Mouse (Mus musculus): Measurements from ENCODE around the gene Magi3. TPM values are rescaled to one million over a fixed set of nuclear protein-coding genes. Genes with fewer than 3 reads are reported as not detected.

The Magi3 gene
- polyA plus RNA-seq, 1 experiment from 2014 or later = 4.1 TPM

GRCm38 (mm10) chr3:104226731-104227130 is 6.6 kb upstream of the Magi3 start:
- no peak overlapping the region for H3K27ac ChIP-seq (ENCODE audit: low read depth, low read length)
- whole genome bisulfite sequencing = 28% methylated on average over 7 of the region's 7 CpGs

GRCm38 (mm10) chr3:104221156-104221555 is 982 bp upstream of the Magi3 start:
- no peaks in the 10 kb centered on the region for H3K27me3 ChIP-seq (replicated peaks; ENCODE audit: control insufficient read depth, insufficient read depth, low read length)
- H3K36me3 ChIP-seq (ENCODE audit: control insufficient read depth, insufficient read depth, low read length) = no peaks in the 10 kb centered on the region
- ATAC-seq (replicated peaks; ENCODE audit: low FRiP score) (no peak), DNase-seq (ENCODE audit: low spot score) (no peak)
- peak overlapping the region; percentile 52; the same call in 1 of the 2 replicates for H3K27ac ChIP-seq (ENCODE audit: low read depth, low read length)
- peak overlapping the region; percentile 62 for H3K9ac ChIP-seq (ENCODE audit: low read depth, low read length)
- no peaks in the 10 kb centered on the region for H3K9me3 ChIP-seq (ENCODE audit: control insufficient read depth, low read length)
- peak overlapping the region; percentile 88 for H3K4me2 ChIP-seq
- H3K4me3 ChIP-seq (ENCODE audit: low read depth, low read length) = peak overlapping the region; percentile 76
- peaks cover 13% of the 10 kb centered on the region for H3K4me1 ChIP-seq (replicated peaks; ENCODE audit: control insufficient read depth, insufficient read depth, low read length)
- WGBS = 10% methylated on average over 11 of the region's 11 CpGs

More at GRCm38 (mm10) chr3:104226731-104227130, 6.6 kb upstream of the Magi3 start:
- Histone ChIP-seq H3K9ac (ENCODE audit: low read depth, low read length) (no peak overlapping the region), H3K36me3 (ENCODE audit: control insufficient read depth, insufficient read depth, low read length) (no peaks in the 10 kb centered on the region), H3K4me3 (ENCODE audit: low read depth, low read length) (no peak overlapping the region), H3K4me2 (no peak overlapping the region), H3K27me3 (replicated peaks; ENCODE audit: control insufficient read depth, insufficient read depth, low read length) (no peaks in the 10 kb centered on the region), H3K4me1 (replicated peaks; ENCODE audit: control insufficient read depth, insufficient read depth, low read length) (no peaks in the 10 kb centered on the region), H3K9me3 (ENCODE audit: control insufficient read depth, low read length) (no peaks in the 10 kb centered on the region)
- DNase-seq (ENCODE audit: low spot score) (no peak), ATAC-seq (replicated peaks; ENCODE audit: low FRiP score) (no peak)

GRCm38 (mm10) chr3:104219531-104220294 is 461 bp downstream of the Magi3 start:
- Histone ChIP-seq H3K4me2 (peak overlapping the region; percentile 84), H3K36me3 (ENCODE audit: control insufficient read depth, insufficient read depth, low read length) (no peaks in the 10 kb centered on the region), H3K9me3 (ENCODE audit: control insufficient read depth, low read length) (no peaks in the 10 kb centered on the region), H3K4me1 (replicated peaks; ENCODE audit: control insufficient read depth, insufficient read depth, low read length) (peaks cover 13% of the 10 kb centered on the region), H3K27me3 (replicated peaks; ENCODE audit: control insufficient read depth, insufficient read depth, low read length) (no peaks in the 10 kb centered on the region), H3K27ac (ENCODE audit: low read depth, low read length) (peak overlapping the region; percentile 94), H3K9ac (ENCODE audit: low read depth, low read length) (peak overlapping the region; percentile 82), H3K4me3 (ENCODE audit: low read depth, low read length) (peak overlapping the region; percentile 76)
- peak; percentile 8 for ATAC-seq (replicated peaks; ENCODE audit: low FRiP score)
- 0% methylated on average over 103 of the region's 107 CpGs for WGBS
- DNase-seq (ENCODE audit: low spot score) = peak; percentile 67

GRCm38 (mm10) chr3:104218926-104219325 is 1.2 kb downstream of the Magi3 start:
- WGBS = 2% methylated on average over 15 of the region's 15 CpGs
- no peak for ATAC-seq (replicated peaks; ENCODE audit: low FRiP score)
- peaks cover 13% of the 10 kb centered on the region for H3K4me1 ChIP-seq (replicated peaks; ENCODE audit: control insufficient read depth, insufficient read depth, low read length)
- H3K27ac ChIP-seq (ENCODE audit: low read depth, low read length) = no peak overlapping the region
- no peaks in the 10 kb centered on the region for H3K36me3 ChIP-seq (ENCODE audit: control insufficient read depth, insufficient read depth, low read length)
- H3K4me2 ChIP-seq = peak overlapping the region; percentile 84
- no peaks in the 10 kb centered on the region for H3K9me3 ChIP-seq (ENCODE audit: control insufficient read depth, low read length)
- no peaks in the 10 kb centered on the region for H3K27me3 ChIP-seq (replicated peaks; ENCODE audit: control insufficient read depth, insufficient read depth, low read length)
- peak overlapping the region; percentile 76 for H3K4me3 ChIP-seq (ENCODE audit: low read depth, low read length)
- peak; percentile 54 for DNase-seq (ENCODE audit: low spot score)
- H3K9ac ChIP-seq (ENCODE audit: low read depth, low read length) = peak overlapping the region; percentile 82

- Histone ChIP-seq H3K36me3 (ENCODE audit: control insufficient read depth, insufficient read depth, low read length) (no peaks in the 10 kb centered on the region), H3K4me2 (no peak overlapping the region), H3K4me3 (ENCODE audit: low read depth, low read length) (no peak overlapping the region), H3K27me3 (replicated peaks; ENCODE audit: control insufficient read depth, insufficient read depth, low read length) (no peaks in the 10 kb centered on the region), H3K9me3 (ENCODE audit: control insufficient read depth, low read length) (no peaks in the 10 kb centered on the region), H3K4me1 (replicated peaks; ENCODE audit: control insufficient read depth, insufficient read depth, low read length) (no peaks in the 10 kb centered on the region), H3K27ac (ENCODE audit: low read depth, low read length) (no peak overlapping the region; the same call in 1 of the 2 replicates), H3K9ac (ENCODE audit: low read depth, low read length) (no peak overlapping the region)
- DNase-seq (ENCODE audit: low spot score) (no peak), ATAC-seq (replicated peaks; ENCODE audit: low FRiP score) (no peak)
- WGBS = 59% methylated on average over 2 of the region's 2 CpGs
These were observed 30.4 kb downstream of the Magi3 start for GRCm38 (mm10) chr3:104189823-104190222.

GRCm38 (mm10) chr3:104189234-104189633 is 30.9 kb downstream of the Magi3 start:
- 84% methylated on average over 1 of the region's 1 CpGs for WGBS
- Histone ChIP-seq H3K27ac (ENCODE audit: low read depth, low read length) (no peak overlapping the region), H3K4me1 (replicated peaks; ENCODE audit: control insufficient read depth, insufficient read depth, low read length) (no peaks in the 10 kb centered on the region), H3K9ac (ENCODE audit: low read depth, low read length) (no peak overlapping the region), H3K27me3 (replicated peaks; ENCODE audit: control insufficient read depth, insufficient read depth, low read length) (no peaks in the 10 kb centered on the region), H3K4me2 (no peak overlapping the region), H3K4me3 (ENCODE audit: low read depth, low read length) (no peak overlapping the region), H3K36me3 (ENCODE audit: control insufficient read depth, insufficient read depth, low read length) (no peaks in the 10 kb centered on the region), H3K9me3 (ENCODE audit: control insufficient read depth, low read length) (no peaks in the 10 kb centered on the region)
- ATAC-seq (replicated peaks; ENCODE audit: low FRiP score) (no peak), DNase-seq (ENCODE audit: low spot score) (no peak)

- no peak for DNase-seq (ENCODE audit: low spot score)
- H3K4me2 ChIP-seq = no peak overlapping the region
- no peak overlapping the region for H3K27ac ChIP-seq (ENCODE audit: low read depth, low read length)
- 60% methylated on average over 2 of the region's 2 CpGs for WGBS
- no peak for ATAC-seq (replicated peaks; ENCODE audit: low FRiP score)
- H3K9me3 ChIP-seq (ENCODE audit: control insufficient read depth, low read length) = no peaks in the 10 kb centered on the region
- H3K9ac ChIP-seq (ENCODE audit: low read depth, low read length) = no peak overlapping the region
- H3K4me1 ChIP-seq (replicated peaks; ENCODE audit: control insufficient read depth, insufficient read depth, low read length) = no peaks in the 10 kb centered on the region
- H3K4me3 ChIP-seq (ENCODE audit: low read depth, low read length) = no peak overlapping the region
- H3K27me3 ChIP-seq (replicated peaks; ENCODE audit: control insufficient read depth, insufficient read depth, low read length) = no peaks in the 10 kb centered on the region
- H3K36me3 ChIP-seq (ENCODE audit: control insufficient read depth, insufficient read depth, low read length) = no peaks in the 10 kb centered on the region
These were observed 35.9 kb downstream of the Magi3 start for GRCm38 (mm10) chr3:104184270-104184669.

GRCm38 (mm10) chr3:104183656-104184055 is 36.5 kb downstream of the Magi3 start:
- no peak overlapping the region for H3K4me2 ChIP-seq
- no peak overlapping the region for H3K4me3 ChIP-seq (ENCODE audit: low read depth, low read length)
- no peaks in the 10 kb centered on the region for H3K4me1 ChIP-seq (replicated peaks; ENCODE audit: control insufficient read depth, insufficient read depth, low read length)
- no peak for ATAC-seq (replicated peaks; ENCODE audit: low FRiP score)
- H3K27me3 ChIP-seq (replicated peaks; ENCODE audit: control insufficient read depth, insufficient read depth, low read length) = no peaks in the 10 kb centered on the region
- H3K9ac ChIP-seq (ENCODE audit: low read depth, low read length) = no peak overlapping the region
- no peak overlapping the region for H3K27ac ChIP-seq (ENCODE audit: low read depth, low read length)
- no peaks in the 10 kb centered on the region for H3K36me3 ChIP-seq (ENCODE audit: control insufficient read depth, insufficient read depth, low read length)
- no peaks in the 10 kb centered on the region for H3K9me3 ChIP-seq (ENCODE audit: control insufficient read depth, low read length)
- DNase-seq (ENCODE audit: low spot score) = no peak
- WGBS = 69% methylated on average over 2 of the region's 2 CpGs

GRCm38 (mm10) chr3:104182711-104183110 is 37.5 kb downstream of the Magi3 start:
- no peaks in the 10 kb centered on the region for H3K27me3 ChIP-seq (replicated peaks; ENCODE audit: control insufficient read depth, insufficient read depth, low read length)

More at GRCm38 (mm10) chr3:104182711-104183110, 37.5 kb downstream of the Magi3 start:
- ATAC-seq (replicated peaks; ENCODE audit: low FRiP score) = no peak
- H3K36me3 ChIP-seq (ENCODE audit: control insufficient read depth, insufficient read depth, low read length) = no peaks in the 10 kb centered on the region
- no peak for DNase-seq (ENCODE audit: low spot score)
- no peaks in the 10 kb centered on the region for H3K4me1 ChIP-seq (replicated peaks; ENCODE audit: control insufficient read depth, insufficient read depth, low read length)
- no peaks in the 10 kb centered on the region for H3K9me3 ChIP-seq (ENCODE audit: control insufficient read depth, low read length)
- H3K27ac ChIP-seq (ENCODE audit: low read depth, low read length) = no peak overlapping the region
- H3K4me3 ChIP-seq (ENCODE audit: low read depth, low read length) = no peak overlapping the region
- H3K4me2 ChIP-seq = no peak overlapping the region
- H3K9ac ChIP-seq (ENCODE audit: low read depth, low read length) = no peak overlapping the region
